Mouse (Mus musculus): ENCODE measurements at regions not wholly inside any gene's neighbourhood (a gene's known extent, or its start where the extent isn't known, plus 50 kb on each side); places are given as distances from the start of the nearest gene placed in this dataset.

GRCm38 (mm10) chr3:132510240-132510639, 119.4 kb upstream of the Gimd1 start:
- no peak overlapping the region for H3K4me2 ChIP-seq (ENCODE audit: low read depth, low read length)
- H3K4me3 ChIP-seq (ENCODE audit: low read depth, low read length) = no peak overlapping the region
- no peaks in the 10 kb centered on the region for H3K9me3 ChIP-seq (ENCODE audit: control insufficient read depth, low read length)
- H3K27me3 ChIP-seq (replicated peaks; ENCODE audit: control insufficient read depth, insufficient read depth, low read length) = no peaks in the 10 kb centered on the region
- H3K9ac ChIP-seq (ENCODE audit: low read depth, low read length) = no peak overlapping the region
- H3K4me1 ChIP-seq (ENCODE audit: control insufficient read depth, insufficient read depth, low read length) = no peaks in the 10 kb centered on the region
- ATAC-seq (ENCODE audit: low read depth) (no peak), DNase-seq (ENCODE audit: low spot score) (no peak)
- H3K27ac ChIP-seq (replicated peaks; ENCODE audit: low read depth, low read length) = no peak overlapping the region
- no peaks in the 10 kb centered on the region for H3K36me3 ChIP-seq (ENCODE audit: control insufficient read depth, insufficient read depth, low read length)
- 12% methylated on average over 1 of the region's 1 CpGs for WGBS

GRCm38 (mm10) chr3:132512526-132513102, 117.0 kb upstream of the Gimd1 start:
- no peaks in the 10 kb centered on the region for H3K9me3 ChIP-seq (ENCODE audit: control insufficient read depth, low read length)
- DNase-seq (ENCODE audit: low spot score) (no peak), ATAC-seq (ENCODE audit: low read depth) (no peak)
- no peak overlapping the region for H3K27ac ChIP-seq (replicated peaks; ENCODE audit: low read depth, low read length)
- H3K36me3 ChIP-seq (ENCODE audit: control insufficient read depth, insufficient read depth, low read length) = no peaks in the 10 kb centered on the region
- H3K4me2 ChIP-seq (ENCODE audit: low read depth, low read length) = no peak overlapping the region
- H3K4me1 ChIP-seq (ENCODE audit: control insufficient read depth, insufficient read depth, low read length) = no peaks in the 10 kb centered on the region
- H3K9ac ChIP-seq (ENCODE audit: low read depth, low read length) = no peak overlapping the region
- no peak overlapping the region for H3K4me3 ChIP-seq (ENCODE audit: low read depth, low read length)
- 80% methylated on average over 8 of the region's 8 CpGs for WGBS
- H3K27me3 ChIP-seq (replicated peaks; ENCODE audit: control insufficient read depth, insufficient read depth, low read length) = no peaks in the 10 kb centered on the region

- ATAC-seq (ENCODE audit: low read depth) = no peak
- 64% methylated on average over 4 of the region's 4 CpGs for whole genome bisulfite sequencing
Observed at GRCm38 (mm10) chr3:132533323-132533904, 96.2 kb upstream of the Gimd1 start.

GRCm38 (mm10) chr3:132539780-132540658, 89.6 kb upstream of the Gimd1 start:
- DNase-seq (ENCODE audit: low spot score) = no peak
- Histone ChIP-seq H3K9ac (ENCODE audit: low read depth, low read length) (no peak overlapping the region), H3K27ac (replicated peaks; ENCODE audit: low read depth, low read length) (no peak overlapping the region), H3K27me3 (replicated peaks; ENCODE audit: control insufficient read depth, insufficient read depth, low read length) (no peaks in the 10 kb centered on the region), H3K36me3 (ENCODE audit: control insufficient read depth, insufficient read depth, low read length) (no peaks in the 10 kb centered on the region), H3K4me3 (ENCODE audit: low read depth, low read length) (no peak overlapping the region), H3K9me3 (ENCODE audit: control insufficient read depth, low read length) (no peaks in the 10 kb centered on the region), H3K4me2 (ENCODE audit: low read depth, low read length) (no peak overlapping the region), H3K4me1 (ENCODE audit: control insufficient read depth, insufficient read depth, low read length) (no peaks in the 10 kb centered on the region)
- no peak for ATAC-seq (ENCODE audit: low read depth)
- WGBS = 64% methylated on average over 9 of the region's 9 CpGs

More at GRCm38 (mm10) chr3:132533323-132533904, 96.2 kb upstream of the Gimd1 start:
- no peaks in the 10 kb centered on the region for H3K36me3 ChIP-seq (ENCODE audit: control insufficient read depth, insufficient read depth, low read length)
- no peak overlapping the region for H3K27ac ChIP-seq (replicated peaks; ENCODE audit: low read depth, low read length)
- H3K9ac ChIP-seq (ENCODE audit: low read depth, low read length) = no peak overlapping the region
- DNase-seq (ENCODE audit: low spot score) = no peak
- H3K27me3 ChIP-seq (replicated peaks; ENCODE audit: control insufficient read depth, insufficient read depth, low read length) = no peaks in the 10 kb centered on the region
- no peak overlapping the region for H3K4me3 ChIP-seq (ENCODE audit: low read depth, low read length)
- no peak overlapping the region for H3K4me2 ChIP-seq (ENCODE audit: low read depth, low read length)
- H3K9me3 ChIP-seq (ENCODE audit: control insufficient read depth, low read length) = no peaks in the 10 kb centered on the region
- H3K4me1 ChIP-seq (ENCODE audit: control insufficient read depth, insufficient read depth, low read length) = no peaks in the 10 kb centered on the region

- Histone ChIP-seq H3K9ac (ENCODE audit: low read depth, low read length) (no peak overlapping the region), H3K4me1 (ENCODE audit: control insufficient read depth, insufficient read depth, low read length) (no peaks in the 10 kb centered on the region), H3K9me3 (ENCODE audit: control insufficient read depth, low read length) (no peaks in the 10 kb centered on the region), H3K4me2 (ENCODE audit: low read depth, low read length) (no peak overlapping the region), H3K36me3 (ENCODE audit: control insufficient read depth, insufficient read depth, low read length) (no peaks in the 10 kb centered on the region), H3K4me3 (ENCODE audit: low read depth, low read length) (no peak overlapping the region), H3K27me3 (replicated peaks; ENCODE audit: control insufficient read depth, insufficient read depth, low read length) (no peaks in the 10 kb centered on the region), H3K27ac (replicated peaks; ENCODE audit: low read depth, low read length) (no peak overlapping the region)
- ATAC-seq (ENCODE audit: low read depth) = no peak
- no peak for DNase-seq (ENCODE audit: low spot score)
- 75% methylated on average over 6 of the region's 6 CpGs for WGBS
Observed at GRCm38 (mm10) chr3:132551238-132551808, 78.3 kb upstream of the Gimd1 start.

- Histone ChIP-seq H3K4me2 (ENCODE audit: low read depth, low read length) (no peak overlapping the region), H3K27ac (replicated peaks; ENCODE audit: low read depth, low read length) (no peak overlapping the region), H3K9ac (ENCODE audit: low read depth, low read length) (no peak overlapping the region), H3K4me3 (ENCODE audit: low read depth, low read length) (no peak overlapping the region), H3K36me3 (ENCODE audit: control insufficient read depth, insufficient read depth, low read length) (no peaks in the 10 kb centered on the region), H3K4me1 (ENCODE audit: control insufficient read depth, insufficient read depth, low read length) (no peaks in the 10 kb centered on the region), H3K9me3 (ENCODE audit: control insufficient read depth, low read length) (no peaks in the 10 kb centered on the region), H3K27me3 (replicated peaks; ENCODE audit: control insufficient read depth, insufficient read depth, low read length) (no peaks in the 10 kb centered on the region)
- 86% methylated on average over 2 of the region's 2 CpGs for WGBS
- ATAC-seq (ENCODE audit: low read depth) (no peak), DNase-seq (ENCODE audit: low spot score) (no peak)
Observed at GRCm38 (mm10) chr3:132565755-132566154, 63.9 kb upstream of the Gimd1 start.

- Histone ChIP-seq H3K9me3 (ENCODE audit: control insufficient read depth, low read length) (no peaks in the 10 kb centered on the region), H3K4me3 (ENCODE audit: low read depth, low read length) (no peak overlapping the region), H3K36me3 (ENCODE audit: control insufficient read depth, insufficient read depth, low read length) (no peaks in the 10 kb centered on the region), H3K4me2 (ENCODE audit: low read depth, low read length) (no peak overlapping the region), H3K27me3 (replicated peaks; ENCODE audit: control insufficient read depth, insufficient read depth, low read length) (no peaks in the 10 kb centered on the region), H3K27ac (replicated peaks; ENCODE audit: low read depth, low read length) (no peak overlapping the region), H3K4me1 (ENCODE audit: control insufficient read depth, insufficient read depth, low read length) (no peaks in the 10 kb centered on the region), H3K9ac (ENCODE audit: low read depth, low read length) (no peak overlapping the region)
- ATAC-seq (ENCODE audit: low read depth) (no peak), DNase-seq (ENCODE audit: low spot score) (no peak)
- 40% methylated on average over 7 of the region's 7 CpGs for WGBS
Observed at GRCm38 (mm10) chr3:132566301-132566700, 63.3 kb upstream of the Gimd1 start.
